Mouse (Mus musculus) bone marrow macrophage, adult 2 months (primary cell): ENCODE data around the gene Gjd3. TPM values are rescaled to one million over a fixed set of nuclear protein-coding genes. Genes with fewer than 3 reads are reported as not detected.

Source experiments
- H3K27ac ChIP-seq: 2 replicates; pipeline ENCODE4 v1.5.1; 2012; ENCODE audit warnings: low read depth, low read length; ENCODE audit not compliant: insufficient read depth
- H3K4me1 ChIP-seq: 2 replicates; pipeline ENCODE4 v1.6.1; 2012; ENCODE audit warnings: low read length; ENCODE audit not compliant: control insufficient read depth, insufficient read depth
- H3K4me3 ChIP-seq: 2 replicates; pipeline ENCODE4 v1.5.1; 2012; ENCODE audit warnings: mild to moderate bottlenecking, low read length, moderate library complexity; ENCODE audit not compliant: insufficient read depth
- CTCF ChIP-seq: IDR thresholded peaks from 2 replicates; pipeline ENCODE4 v1.5.1; 2012; ENCODE audit warnings: low read depth, mild to moderate bottlenecking, low read length, moderate library complexity
- POLR2A ChIP-seq: IDR thresholded peaks from 2 replicates; pipeline ENCODE4 v1.6.1; 2012; ENCODE audit warnings: mild to moderate bottlenecking, low read depth, low read length, borderline replicate concordance
- polyA plus RNA-seq: library from polyadenylated mRNA; stranded (reverse); fragments of >200 nt; gene quantifications from 2 replicates; pipeline ENCODE4 v1.2.4, GENCODE M21; 2012; ENCODE audit not compliant: missing spikeins, insufficient read depth, insufficient read length

Gjd3 gene
- polyA plus RNA-seq, 1 experiment, result not detected

DNA sequence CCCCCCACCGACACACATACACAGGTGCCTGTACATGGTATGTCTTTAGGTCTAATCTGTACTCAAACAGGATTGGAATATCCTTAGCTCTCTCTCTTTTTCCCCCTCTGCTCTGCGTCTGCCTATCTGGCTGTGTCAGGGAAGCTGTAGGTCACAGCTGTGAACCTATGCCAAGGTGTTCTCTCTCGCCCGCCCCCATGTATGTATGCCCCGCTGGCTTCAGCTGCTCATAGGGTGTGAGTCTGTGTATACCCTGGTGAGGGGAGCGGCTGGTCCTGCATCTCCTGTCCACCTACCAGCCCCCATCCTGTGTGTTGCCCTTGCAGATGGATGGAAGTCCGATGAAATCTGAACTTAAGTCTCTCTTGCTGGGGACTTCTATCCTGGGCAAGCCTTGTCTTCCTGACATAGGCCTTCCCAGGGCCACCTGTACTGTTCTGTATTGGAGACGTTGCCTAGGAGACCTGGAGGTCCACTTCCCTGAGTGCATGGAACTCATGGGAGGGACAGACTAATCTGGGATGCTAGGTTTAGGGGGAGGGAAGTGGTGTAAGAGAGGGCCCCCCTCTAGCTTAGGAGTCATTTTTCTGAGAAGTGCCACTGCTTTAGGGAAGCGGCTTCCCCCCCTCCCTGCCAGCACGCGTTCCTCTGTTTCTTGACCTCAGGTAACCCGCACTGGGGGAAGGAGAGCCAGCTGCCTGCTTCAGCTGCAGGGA, 33.4 kb downstream of the Gjd3 start:
- Histone ChIP-seq H3K4me3 (no peak overlapping the region), H3K27ac (peak overlapping the region; percentile 94), H3K4me1 (peaks cover 80% of the 10 kb centered on the region)
- TF ChIP-seq CTCF (no peak), POLR2A (no peak)

DNA sequence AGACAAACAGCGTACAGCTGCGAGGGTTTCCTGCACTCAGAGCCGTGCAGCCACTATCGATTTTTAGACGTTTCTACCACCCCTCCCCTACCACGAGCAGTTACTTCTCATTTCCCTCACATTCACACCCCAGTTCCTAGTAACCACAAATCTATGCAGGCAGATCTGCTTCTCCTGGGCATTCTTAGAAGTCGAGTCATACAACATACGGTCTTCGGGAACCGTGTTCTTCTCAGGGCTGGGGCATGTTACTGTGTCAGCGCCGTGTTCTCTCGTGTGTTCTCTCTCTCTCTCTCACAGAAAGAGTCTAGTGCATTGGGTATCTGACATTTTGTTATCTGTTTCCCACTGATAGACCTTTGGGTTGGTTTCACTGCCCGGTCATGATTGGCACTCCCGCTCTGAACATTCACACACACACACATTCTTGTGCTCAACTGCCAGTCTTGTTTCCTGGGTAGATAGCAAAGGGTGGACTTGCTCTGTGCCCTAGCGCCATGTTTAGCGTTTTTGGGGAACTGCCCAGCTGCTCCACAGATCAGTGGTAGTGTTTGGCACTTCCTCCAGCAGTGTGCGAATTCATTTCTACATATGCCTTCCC, 34.7 kb downstream of the Gjd3 start:
- Histone ChIP-seq H3K27ac (peak overlapping the region; percentile 94), H3K4me3 (peak overlapping the region; percentile 43), H3K4me1 (peaks cover 82% of the 10 kb centered on the region)
- TF ChIP-seq POLR2A (no peak), CTCF (no peak)

DNA sequence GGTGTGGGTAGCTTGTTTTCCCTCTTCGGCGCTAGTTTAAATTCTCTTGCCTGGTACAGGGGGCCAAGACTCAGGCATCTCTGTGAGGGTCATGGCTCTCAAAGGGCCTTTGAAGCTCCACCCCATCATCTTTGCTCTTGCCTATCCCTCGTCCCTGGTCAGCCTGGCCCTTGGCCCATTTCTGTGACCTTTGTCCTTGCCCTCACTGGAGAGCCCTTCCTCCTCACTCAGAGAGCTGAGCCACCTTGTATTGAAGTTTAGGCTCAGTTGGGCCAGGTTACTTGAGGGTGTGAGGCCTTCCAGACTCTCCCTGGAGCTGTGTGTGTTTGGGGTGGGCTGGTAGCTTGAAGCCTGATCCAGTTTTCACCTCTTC, 37.2 kb downstream of the Gjd3 start:
- H3K4me1 ChIP-seq, result peaks cover 74% of the 10 kb centered on the region
- H3K27ac ChIP-seq, result no peak overlapping the region
- TF ChIP-seq CTCF (no peak), POLR2A (no peak)

DNA sequence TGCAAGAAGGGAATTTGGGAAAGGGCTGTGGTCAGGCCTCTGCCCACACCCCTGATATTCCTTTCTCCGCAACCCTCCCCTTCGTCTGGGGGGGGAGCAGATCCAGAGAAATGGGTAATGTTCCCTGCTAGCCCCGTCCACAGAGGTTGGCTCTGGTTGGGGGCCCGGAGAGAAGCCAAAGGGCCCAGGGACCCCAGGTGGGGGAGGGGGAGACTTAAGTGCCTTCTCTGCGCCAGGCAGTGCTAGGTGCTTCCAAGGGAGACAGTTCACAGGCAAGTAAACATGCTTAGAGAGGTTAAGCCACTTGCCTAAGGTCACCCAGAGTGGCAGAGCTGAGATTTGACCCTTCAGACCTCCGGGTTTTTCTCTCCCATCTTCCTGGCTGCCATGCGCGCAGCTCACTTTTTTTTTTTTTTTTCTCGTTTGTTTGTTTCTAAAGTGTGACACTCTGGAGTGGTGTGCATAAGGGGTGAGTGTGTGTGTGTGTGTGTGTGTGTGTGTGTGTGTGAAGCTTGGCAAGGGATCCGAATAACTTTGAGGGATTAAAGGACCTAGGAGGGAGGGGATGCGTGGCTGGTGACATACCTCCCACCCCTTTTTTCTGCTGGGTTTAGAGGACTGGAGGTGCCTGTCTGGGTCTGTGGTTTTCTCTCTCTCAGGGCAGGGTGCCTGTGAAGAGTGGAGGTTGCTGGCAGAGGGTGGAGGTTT, 37.8 kb downstream of the Gjd3 start:
- TF ChIP-seq POLR2A, result no peak
- TF ChIP-seq CTCF, result no peak
- Histone ChIP-seq H3K4me3 (no peak overlapping the region), H3K4me1 (peaks cover 75% of the 10 kb centered on the region), H3K27ac (peak overlapping the region; percentile 95)

More for the DNA sequence above, 37.2 kb downstream of the Gjd3 start:
- no peak overlapping the region for H3K4me3 ChIP-seq

DNA sequence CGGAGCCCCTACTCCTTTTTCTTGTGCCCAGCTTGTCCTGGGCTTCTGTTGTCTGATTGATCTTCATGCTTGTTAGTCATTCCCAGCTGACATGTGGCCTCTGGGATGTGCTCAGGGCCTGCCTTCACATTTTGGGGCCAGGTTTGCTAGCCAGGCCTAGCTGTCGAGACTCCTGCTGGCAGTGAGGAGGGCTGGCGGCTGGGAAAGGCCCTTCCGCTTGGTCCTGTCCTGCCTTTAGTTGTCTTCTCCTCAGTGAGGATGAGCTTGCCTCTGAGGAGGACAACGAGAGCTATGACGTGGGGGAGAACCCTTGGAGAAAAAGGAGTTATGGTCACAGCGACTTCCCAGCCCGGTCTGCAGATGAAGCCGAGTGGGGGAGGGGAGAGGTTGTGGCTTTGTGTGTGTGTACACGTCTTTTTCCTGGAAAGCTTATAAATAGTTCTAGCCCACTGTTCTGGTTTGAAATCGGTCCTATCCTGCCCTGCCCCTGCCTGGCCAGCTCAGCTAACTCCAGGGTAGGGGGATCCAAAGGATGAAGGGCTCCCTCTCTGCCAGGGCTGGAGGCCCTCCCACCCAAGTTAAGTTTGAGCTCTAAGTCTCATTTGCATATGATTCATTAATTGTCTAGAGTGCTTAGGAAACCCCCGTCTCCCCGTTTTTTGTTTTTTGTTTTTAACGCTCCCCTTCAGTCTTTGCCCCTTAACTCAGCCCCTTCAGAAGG, 38.9 kb downstream of the Gjd3 start:
- H3K4me1 ChIP-seq, result peaks cover 72% of the 10 kb centered on the region
- peak overlapping the region; percentile 44 for H3K4me3 ChIP-seq
- H3K27ac ChIP-seq, result peak overlapping the region; percentile 95
- no peak; the same call in 1 of the 2 replicates for TF ChIP-seq CTCF
- TF ChIP-seq POLR2A, result no peak

DNA sequence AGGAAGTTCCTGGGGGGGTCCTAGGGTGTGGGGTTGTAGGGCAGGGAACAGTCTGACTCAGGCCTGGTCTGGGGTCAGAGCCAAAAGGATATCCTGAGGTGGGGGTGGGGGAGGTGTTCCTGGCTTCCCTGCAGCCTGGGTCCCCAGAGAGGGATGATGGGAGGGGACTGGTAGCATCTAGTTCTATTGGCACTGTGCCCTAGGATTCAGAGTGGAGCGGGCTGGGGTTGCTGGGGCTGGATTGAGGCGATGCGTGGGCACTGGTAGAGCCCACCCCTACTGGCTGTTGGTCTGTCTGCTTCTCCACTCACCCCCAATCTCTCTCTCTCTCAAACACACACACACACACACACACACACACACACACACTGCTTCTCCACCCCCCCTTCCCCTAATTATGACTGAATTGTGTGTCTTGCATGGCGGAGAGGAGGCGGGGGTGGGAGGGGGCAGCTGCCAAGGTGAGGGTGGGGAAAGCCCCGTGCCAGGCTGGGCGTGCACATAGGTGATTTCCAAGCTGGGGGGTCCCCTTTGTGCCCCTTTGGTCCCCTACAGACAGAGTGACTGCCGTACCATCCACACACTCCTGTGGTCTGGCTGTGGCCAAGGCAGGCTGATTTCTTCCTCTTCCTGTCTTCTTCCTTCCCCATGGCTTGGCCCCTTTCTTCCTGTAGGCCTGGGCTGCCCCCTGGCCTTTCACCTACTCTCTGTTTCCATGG, 39.7 kb downstream of the Gjd3 start:
- Histone ChIP-seq H3K4me3 (peak overlapping the region; percentile 58), H3K27ac (peak overlapping the region; percentile 95)

DNA sequence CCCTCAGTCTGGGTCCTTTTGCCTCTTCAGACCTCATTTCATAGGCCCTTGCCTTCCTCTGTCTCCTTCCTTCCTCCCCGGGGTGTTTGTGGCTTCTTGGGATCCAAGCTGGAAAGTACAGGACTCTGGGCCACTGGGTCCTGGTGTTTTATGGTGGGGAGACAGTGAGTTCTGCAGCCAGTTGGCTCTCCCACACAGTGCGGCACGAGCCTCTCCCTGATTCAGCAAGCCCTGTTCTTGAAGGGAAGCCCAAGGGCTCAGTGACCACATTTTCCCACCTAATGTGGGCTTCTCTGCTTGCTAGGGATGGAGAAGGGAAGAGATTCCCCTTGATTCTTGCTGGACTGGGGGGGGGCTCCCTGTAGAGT, 40.3 kb downstream of the Gjd3 start:
- TF ChIP-seq POLR2A (no peak), CTCF (no peak)
- Histone ChIP-seq H3K4me1 (peaks cover 65% of the 10 kb centered on the region), H3K27ac (peak overlapping the region; percentile 95), H3K4me3 (peak overlapping the region; percentile 58)

More for the DNA sequence above, 39.7 kb downstream of the Gjd3 start:
- TF ChIP-seq CTCF (no peak), POLR2A (no peak)
- H3K4me1 ChIP-seq, result peaks cover 69% of the 10 kb centered on the region

DNA sequence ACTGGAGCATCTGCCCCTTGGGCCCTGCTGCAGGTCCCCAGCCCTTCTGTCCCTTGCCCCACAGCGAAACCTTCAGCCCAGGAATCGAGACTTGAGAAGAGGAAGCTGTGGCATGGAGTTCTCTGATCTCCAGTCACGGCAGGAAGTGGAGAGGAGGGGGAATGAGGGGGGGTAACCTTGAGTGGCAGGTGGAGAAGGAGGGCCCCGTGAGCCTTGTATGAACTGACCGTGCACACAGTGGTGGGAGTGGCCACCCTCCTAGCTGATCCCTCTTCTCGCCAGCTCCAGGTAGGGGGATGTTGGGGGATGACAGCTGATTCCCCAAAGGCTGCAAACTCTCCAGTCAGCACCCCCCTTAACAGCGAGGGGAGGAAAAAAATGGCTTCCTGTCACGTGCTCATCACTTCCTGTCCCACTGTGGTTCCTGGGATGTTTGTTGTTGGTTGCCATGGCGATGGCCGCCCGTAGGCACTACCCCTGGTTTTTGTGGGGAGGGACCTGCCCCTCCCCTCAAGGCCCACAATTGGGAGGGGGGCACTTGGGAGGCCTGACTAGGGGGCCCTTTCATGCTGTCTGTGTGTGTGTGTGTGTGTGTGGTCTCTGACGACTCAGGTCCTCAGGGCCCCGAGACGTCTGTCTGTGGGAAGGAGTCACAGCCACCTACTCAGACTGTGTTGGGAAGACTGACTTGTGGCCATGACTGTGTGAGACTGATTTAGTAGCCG, 40.8 kb downstream of the Gjd3 start:
- no peak for TF ChIP-seq CTCF
- TF ChIP-seq POLR2A, result no peak
- H3K27ac ChIP-seq, result peak overlapping the region; percentile 95
- peak overlapping the region; percentile 58 for H3K4me3 ChIP-seq
- H3K4me1 ChIP-seq, result peaks cover 59% of the 10 kb centered on the region
